Mouse (Mus musculus) forebrain, embryonic 15.5 days (tissue): ENCODE measurements around the gene Fthl17d. TPM values are rescaled to one million over a fixed set of nuclear protein-coding genes. Genes with fewer than 3 reads are reported as not detected.
A peak's percentile ranks its signal among the peaks of the same experiment; 100 is the strongest.
"Not testable (repeated sequence)": the region's sequence is repeated elsewhere in the genome, so short reads cannot be mapped to it uniquely, and the experiment has no call there.

Experiments
- ATAC-seq: fragments of 200-750 bp; cut with Nextera tagmentation; replicated peaks from 2 replicates; pipeline ENCODE4 v1.8.0; 2017; ENCODE audit warnings: mild to moderate bottlenecking, moderate TSS enrichment, moderate library complexity
- H3K27ac ChIP-seq: fragments of 300-500 bp; sonication (generic); replicated peaks from 2 replicates; pipeline ENCODE4 v1.5.1; 2015; ENCODE audit warnings: mild to moderate bottlenecking, inconsistent platforms
- H3K27me3 ChIP-seq: fragments of 300-500 bp; sonication (generic); 2 replicates; pipeline ENCODE4 v1.6.1; 2015; ENCODE audit warnings: inconsistent platforms
- H3K36me3 ChIP-seq: fragments of 300-500 bp; sonication (generic); 2 replicates; pipeline ENCODE4 v1.6.1; 2015; ENCODE audit warnings: mild to moderate bottlenecking, inconsistent platforms
- H3K4me1 ChIP-seq: fragments of 300-500 bp; sonication (generic); 2 replicates; pipeline ENCODE4 v1.6.1; 2015; ENCODE audit warnings: inconsistent platforms
- H3K4me2 ChIP-seq: fragments of 300-500 bp; sonication (generic); replicated peaks from 2 replicates; pipeline ENCODE4 v1.6.1; 2015; ENCODE audit warnings: mild to moderate bottlenecking, inconsistent platforms
- H3K4me3 ChIP-seq: fragments of 300-500 bp; sonication (generic); 2 replicates; pipeline ENCODE4 v1.5.1; 2015; ENCODE audit warnings: mild to moderate bottlenecking, inconsistent platforms
- H3K9ac ChIP-seq: fragments of 300-500 bp; sonication (generic); replicated peaks from 2 replicates; pipeline ENCODE4 v1.6.1; 2015; ENCODE audit warnings: mild to moderate bottlenecking, inconsistent platforms
- H3K9me3 ChIP-seq: fragments of 300-500 bp; sonication (generic); 2 replicates; pipeline ENCODE4 v1.6.1; 2016; ENCODE audit warnings: inconsistent platforms
- WGBS: fragments of 180-500 bp; shearing (Covaris S2); methylation state at CpG from one replicate; pipeline ENCODE4 v1.1.7; 2015; ENCODE audit warnings: mixed read lengths; 5-methylcytosine and 5-hydroxymethylcytosine counted together
- polyA plus RNA-seq: library from polyadenylated mRNA; unstranded; fragments of >200 nt; fragmentation: Nextera tagmentation; extraction: Ambion mirVana; gene quantifications from 2 replicates; pipeline ENCODE4 v1.2.1, GENCODE M21; 2015

Fthl17d gene
- polyA plus RNA-seq, result not detected in 2 replicates

GRCm38 (mm10) chrX:8986655-8987054 is at the start of gene Fthl17d:
Gene Fthl17d, minus strand, starts transcription at chrX:8986755.
- not testable (repeated sequence) for ATAC-seq, H3K4me3 ChIP-seq, H3K27me3 ChIP-seq, H3K4me1 ChIP-seq, H3K27ac ChIP-seq, H3K4me2 ChIP-seq, H3K36me3 ChIP-seq, H3K9ac ChIP-seq, H3K9me3 ChIP-seq
- no CpG with 5 or more reads among the region's 9 CpGs for WGBS

- no CpG with 5 or more reads among the region's 10 CpGs for WGBS
- not testable (repeated sequence) for H3K9ac ChIP-seq, H3K4me2 ChIP-seq, H3K4me3 ChIP-seq, H3K27me3 ChIP-seq, H3K4me1 ChIP-seq, H3K27ac ChIP-seq, ATAC-seq, H3K36me3 ChIP-seq, H3K9me3 ChIP-seq
These were observed 46.6 kb upstream of the Fthl17d start, which contains the start of gene Fthl17e for GRCm38 (mm10) chrX:9033193-9033592. Gene Fthl17e, plus strand, starts transcription at chrX:9033493.

- H3K4me3 ChIP-seq, result no peak overlapping the region
- no peak for ATAC-seq
- H3K9ac ChIP-seq, result no peak overlapping the region
- no peak overlapping the region for H3K27ac ChIP-seq
- 53% methylated on average over 10 of the region's 10 CpGs for WGBS
- no peaks in the 10 kb centered on the region for H3K27me3 ChIP-seq
- H3K4me1 ChIP-seq, result no peaks in the 10 kb centered on the region
- H3K4me2 ChIP-seq, result no peak overlapping the region
- no peaks in the 10 kb centered on the region for H3K9me3 ChIP-seq
- no peaks in the 10 kb centered on the region for H3K36me3 ChIP-seq
These were observed 32.9 kb upstream of the Fthl17d start for GRCm38 (mm10) chrX:9019481-9019880.

GRCm38 (mm10) chrX:9016079-9016478 is 29.5 kb upstream of the Fthl17d start:
- no peak overlapping the region for H3K4me3 ChIP-seq

GRCm38 (mm10) chrX:8976459-8976858 is 10.1 kb downstream of the Fthl17d start, which contains the start of gene Fthl17c:
Gene Fthl17c, minus strand, starts transcription at chrX:8976559.
- not testable (repeated sequence) for H3K4me3 ChIP-seq, H3K9me3 ChIP-seq, H3K4me1 ChIP-seq, ATAC-seq, H3K36me3 ChIP-seq, H3K27ac ChIP-seq, H3K4me2 ChIP-seq, H3K27me3 ChIP-seq, H3K9ac ChIP-seq
- no CpG with 5 or more reads among the region's 11 CpGs for WGBS

More at GRCm38 (mm10) chrX:9016079-9016478, 29.5 kb upstream of the Fthl17d start:
- Histone ChIP-seq H3K9me3 (no peaks in the 10 kb centered on the region), H3K4me1 (no peaks in the 10 kb centered on the region), H3K9ac (no peak overlapping the region), H3K36me3 (no peaks in the 10 kb centered on the region), H3K4me2 (no peak overlapping the region), H3K27ac (no peak overlapping the region), H3K27me3 (no peaks in the 10 kb centered on the region)
- ATAC-seq, result no peak
- WGBS, result 25% methylated on average over 1 of the region's 1 CpGs

GRCm38 (mm10) chrX:8964618-8965017 is 21.9 kb downstream of the Fthl17d start:
- not testable (repeated sequence) for H3K4me3 ChIP-seq, H3K4me1 ChIP-seq, H3K4me2 ChIP-seq, H3K36me3 ChIP-seq, H3K9me3 ChIP-seq, H3K27me3 ChIP-seq, ATAC-seq, H3K9ac ChIP-seq, H3K27ac ChIP-seq
- 60% methylated on average over 4 of the region's 4 CpGs for WGBS

- 96% methylated on average over 4 of the region's 11 CpGs for WGBS
- not testable (repeated sequence) for ATAC-seq, H3K27me3 ChIP-seq, H3K9me3 ChIP-seq, H3K9ac ChIP-seq, H3K4me2 ChIP-seq, H3K27ac ChIP-seq, H3K36me3 ChIP-seq, H3K4me3 ChIP-seq, H3K4me1 ChIP-seq
These were observed 23.7 kb downstream of the Fthl17d start, which contains the start of gene Fthl17b for GRCm38 (mm10) chrX:8962875-8963274. Gene Fthl17b, minus strand, starts transcription at chrX:8962975.

- H3K27me3 ChIP-seq, H3K9me3 ChIP-seq, H3K4me2 ChIP-seq, H3K36me3 ChIP-seq, H3K4me3 ChIP-seq, H3K4me1 ChIP-seq, H3K27ac ChIP-seq, H3K9ac ChIP-seq: not testable (repeated sequence)
- 17% methylated on average over 7 of the region's 7 CpGs for WGBS
- ATAC-seq, result peak; percentile 85
These were observed 38.3 kb downstream of the Fthl17d start for GRCm38 (mm10) chrX:8948130-8948805.

GRCm38 (mm10) chrX:8944041-8944440 is 42.5 kb downstream of the Fthl17d start:
- H3K9me3 ChIP-seq, result no peaks in the 10 kb centered on the region
- no peak overlapping the region for H3K9ac ChIP-seq
- ATAC-seq, result no peak
- H3K36me3 ChIP-seq, result no peaks in the 10 kb centered on the region
- 67% methylated on average over 8 of the region's 8 CpGs for WGBS
- H3K4me1 ChIP-seq, result no peaks in the 10 kb centered on the region
- H3K4me2 ChIP-seq, result no peak overlapping the region
- H3K27ac ChIP-seq, result no peak overlapping the region
- H3K4me3 ChIP-seq, result no peak overlapping the region
- H3K27me3 ChIP-seq, result no peaks in the 10 kb centered on the region

Other genes starting within 250 kb of the Fthl17d start
- not detected in 2 replicates for gene Ssx9, start 238.3 kb downstream of the Fthl17d start, polyA plus RNA-seq
- gene Ssxb5, start 183.1 kb downstream of the Fthl17d start, polyA plus RNA-seq, result not detected in 2 replicates
- not detected in 2 replicates for gene Gm6592, start 142.8 kb downstream of the Fthl17d start, polyA plus RNA-seq
- gene Gm5751, start 112.5 kb downstream of the Fthl17d start, polyA plus RNA-seq, result not detected in 2 replicates
- gene B630019K06Rik, start 94.4 kb downstream of the Fthl17d start, polyA plus RNA-seq, result 12.3 and 14.0 TPM in 2 replicates
- not detected in 2 replicates for gene Fthl17b, start 23.8 kb downstream of the Fthl17d start, polyA plus RNA-seq
- gene Fthl17c, start 10.2 kb downstream of the Fthl17d start, polyA plus RNA-seq, result not detected in 2 replicates
- not detected in 2 replicates for gene Fthl17e, start 46.7 kb upstream of the Fthl17d start, polyA plus RNA-seq
- gene Fthl17f, start 76.3 kb upstream of the Fthl17d start, polyA plus RNA-seq, result not detected in 2 replicates
- not detected in 2 replicates for gene 4930402K13Rik, start 117.8 kb upstream of the Fthl17d start, polyA plus RNA-seq
- 8.0 TPM in 2 replicates for gene Lancl3, start 213.1 kb upstream of the Fthl17d start, polyA plus RNA-seq